Mouse (Mus musculus): ENCODE results near the gene Traf4. TPM values are rescaled to one million over a fixed set of nuclear protein-coding genes. Genes with fewer than 3 reads are reported as not detected.
A peak's percentile ranks its signal among the peaks of the same experiment; 100 is the strongest.

Gene Traf4
- 10 to 100 TPM; 10.5 to 10.6 TPM for total RNA-seq (2021)
- long read RNA-seq, experiment 1, transcript Traf4-201 (7 exons, 2,078 nt) = major isoform, 7 of 10 reads
- long read RNA-seq, experiment 1, partial matches to known transcripts = 1 of 10 reads
- long read RNA-seq, experiment 1, other reads (novel, unspliced or antisense) = 2 of 10 reads
- long read RNA-seq, experiment 2, partial matches to known transcripts = 1 of 5 reads
- long read RNA-seq, experiment 2, other reads (novel, unspliced or antisense) = 0 of 5 reads

- intact Hi-C loops (cut with DNase I) = loop anchor here (5.0 kb wide), 1 partner anchor 68 kb away; no protein-coding TSS in a partner anchor
- DNase-seq (ENCODE audit: extremely low spot score in 1 of 2, low spot score in 2 of 2) = peak; percentile 75
Measured at GRCm38 (mm10) chr11:78164924-78165760, at the start of gene Traf4. Gene Traf4, minus strand, starts transcription at chr11:78165589.

GRCm38 (mm10) chr11:78213086-78213817 lies 47.9 kb upstream of the Traf4 start:
- Histone ChIP-seq H3K4me3 (no peak overlapping the region), H3K27ac (no peak overlapping the region)
- DNase-seq (ENCODE audit: extremely low spot score in 1 of 2, low spot score in 2 of 2) = no peak
- TF ChIP-seq CTCF (IDR thresholded peaks at IDR 0.05) = no peak
- intact Hi-C loops (cut with DNase I) = no loop called here

More at GRCm38 (mm10) chr11:78164924-78165760, at the start of gene Traf4:
- peak; percentile 15 for TF ChIP-seq CTCF (IDR thresholded peaks at IDR 0.05)
- Histone ChIP-seq H3K4me3 (peak within 1 kb of the TSS; percentile 74), H3K27ac (peak within 1 kb of the TSS; percentile 80)

- TF ChIP-seq CTCF (IDR thresholded peaks at IDR 0.05) = no peak
- H3K27ac ChIP-seq = no peak overlapping the region
- intact Hi-C loops (cut with DNase I) = no loop called here
- no peak overlapping the region for H3K4me3 ChIP-seq
- no peak for DNase-seq (ENCODE audit: extremely low spot score in 1 of 2, low spot score in 2 of 2)
Measured at GRCm38 (mm10) chr11:78211513-78211912, 46.1 kb upstream of the Traf4 start.

GRCm38 (mm10) chr11:78210615-78211014 lies 45.2 kb upstream of the Traf4 start:
- DNase-seq (ENCODE audit: extremely low spot score in 1 of 2, low spot score in 2 of 2) = no peak
- intact Hi-C loops (cut with DNase I) = no loop called here
- H3K27ac ChIP-seq = no peak overlapping the region
- no peak overlapping the region for H3K4me3 ChIP-seq
- no peak for TF ChIP-seq CTCF (IDR thresholded peaks at IDR 0.05)

GRCm38 (mm10) chr11:78209886-78210285 lies 44.5 kb upstream of the Traf4 start:
- intact Hi-C loops (cut with DNase I) = no loop called here
- H3K4me3 ChIP-seq = no peak overlapping the region
- no peak for DNase-seq (ENCODE audit: extremely low spot score in 1 of 2, low spot score in 2 of 2)
- no peak for TF ChIP-seq CTCF (IDR thresholded peaks at IDR 0.05)
- no peak overlapping the region for H3K27ac ChIP-seq

- no peak for TF ChIP-seq CTCF (IDR thresholded peaks at IDR 0.05)
- intact Hi-C loops (cut with DNase I) = no loop called here
- Histone ChIP-seq H3K4me3 (no peak overlapping the region), H3K27ac (no peak overlapping the region)
- DNase-seq (ENCODE audit: extremely low spot score in 1 of 2, low spot score in 2 of 2) = no peak
Measured at GRCm38 (mm10) chr11:78207190-78207589, 41.8 kb upstream of the Traf4 start.

GRCm38 (mm10) chr11:78205361-78206206 lies 40.2 kb upstream of the Traf4 start:
- TF ChIP-seq CTCF (IDR thresholded peaks at IDR 0.05) = no peak
- Histone ChIP-seq H3K4me3 (no peak overlapping the region), H3K27ac (peak overlapping the region; percentile 44)
- intact Hi-C loops (cut with DNase I) = no loop called here
- no peak for DNase-seq (ENCODE audit: extremely low spot score in 1 of 2, low spot score in 2 of 2)

- Histone ChIP-seq H3K4me3 (no peak overlapping the region), H3K27ac (no peak overlapping the region)
- intact Hi-C loops (cut with DNase I) = no loop called here
- no peak for TF ChIP-seq CTCF (IDR thresholded peaks at IDR 0.05)
- DNase-seq (ENCODE audit: extremely low spot score in 1 of 2, low spot score in 2 of 2) = no peak
Measured at GRCm38 (mm10) chr11:78204287-78204686, 38.9 kb upstream of the Traf4 start.

GRCm38 (mm10) chr11:78202372-78202771 lies 37.0 kb upstream of the Traf4 start:
- intact Hi-C loops (cut with DNase I) = no loop called here
- Histone ChIP-seq H3K4me3 (no peak overlapping the region), H3K27ac (no peak overlapping the region)
- TF ChIP-seq CTCF (IDR thresholded peaks at IDR 0.05) = no peak
- no peak for DNase-seq (ENCODE audit: extremely low spot score in 1 of 2, low spot score in 2 of 2)

GRCm38 (mm10) chr11:78195101-78195863 lies 29.9 kb upstream of the Traf4 start:
- DNase-seq (ENCODE audit: extremely low spot score in 1 of 2, low spot score in 2 of 2) = no peak
- Histone ChIP-seq H3K27ac (no peak overlapping the region), H3K4me3 (peak overlapping the region; percentile 41)
- TF ChIP-seq CTCF (IDR thresholded peaks at IDR 0.05) = no peak
- intact Hi-C loops (cut with DNase I) = no loop called here
